Mouse (Mus musculus): ENCODE measurements around the gene Tcf7l1.

Tcf7l1 gene

GRCm38 (mm10) chr6:72616643-72617288 is 172.3 kb downstream of the Tcf7l1 start, which contains the start of gene Tgoln1:
Tgoln1 (minus strand) TSS chr6:72617000.
- peak; percentile 98 for DNase-seq

DNA sequence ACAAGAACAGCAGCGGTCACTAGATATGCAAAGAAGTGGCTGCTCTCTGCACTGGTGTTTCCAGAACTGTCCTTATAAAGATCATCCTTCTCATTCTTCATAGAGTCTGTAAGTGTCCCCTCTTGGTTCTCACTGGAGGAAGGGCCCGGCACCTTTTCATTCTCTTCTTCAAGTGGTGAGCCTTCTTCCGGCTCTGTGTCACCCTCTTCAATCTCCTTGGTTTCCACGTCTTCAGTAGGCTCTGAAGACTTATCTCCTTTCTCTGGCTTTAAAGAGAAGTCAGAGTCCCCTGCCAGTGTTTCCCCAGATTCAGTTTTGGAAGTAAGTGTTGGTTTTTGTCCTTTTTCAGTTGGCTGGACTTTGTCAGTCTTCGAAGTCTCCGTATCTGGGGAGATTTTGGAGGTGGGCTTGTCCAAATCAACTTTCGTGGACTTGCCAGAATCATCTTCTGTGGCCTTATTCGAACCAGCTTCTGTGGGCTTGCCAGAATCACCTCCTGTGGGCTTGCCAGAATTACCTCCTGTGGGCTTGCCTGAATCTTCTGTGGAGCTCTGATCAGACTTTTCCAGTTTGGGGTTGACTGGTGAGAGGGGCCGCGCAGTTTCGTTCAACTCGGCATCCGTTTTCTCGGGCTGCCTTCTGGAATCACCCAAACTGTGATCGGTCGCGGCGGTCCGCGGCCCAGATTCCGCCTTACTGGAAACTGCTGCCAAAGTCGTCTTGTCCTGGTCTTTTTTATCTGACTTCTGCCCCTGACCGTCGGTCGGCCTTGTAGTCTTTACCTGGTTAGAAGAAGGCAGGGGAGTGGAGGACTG is 173.3 kb downstream of the Tcf7l1 start:
- DNase-seq: no peak

GRCm38 (mm10) chr6:72615151-72615550 is 173.9 kb downstream of the Tcf7l1 start:
- no peak for DNase-seq

DNA sequence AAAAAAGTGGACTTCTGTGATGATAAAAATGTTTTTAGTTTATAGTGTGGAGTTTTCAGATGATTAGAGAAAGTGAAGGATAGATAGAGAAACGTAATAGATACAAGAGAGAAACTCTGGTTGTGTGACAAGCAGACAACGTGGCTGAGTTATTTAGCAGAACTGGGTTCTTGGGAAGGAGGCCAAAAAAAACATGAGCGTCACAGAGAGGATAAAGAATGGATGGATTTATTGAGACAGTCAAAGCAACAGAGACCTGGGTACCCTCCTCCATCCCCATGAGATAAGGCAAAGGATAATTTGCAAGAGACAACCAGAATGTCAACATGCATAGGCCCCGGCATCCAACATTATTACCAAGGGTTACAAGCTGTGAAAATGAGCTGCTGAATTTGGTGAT is 178.8 kb downstream of the Tcf7l1 start:
- DNase-seq: no peak

DNA sequence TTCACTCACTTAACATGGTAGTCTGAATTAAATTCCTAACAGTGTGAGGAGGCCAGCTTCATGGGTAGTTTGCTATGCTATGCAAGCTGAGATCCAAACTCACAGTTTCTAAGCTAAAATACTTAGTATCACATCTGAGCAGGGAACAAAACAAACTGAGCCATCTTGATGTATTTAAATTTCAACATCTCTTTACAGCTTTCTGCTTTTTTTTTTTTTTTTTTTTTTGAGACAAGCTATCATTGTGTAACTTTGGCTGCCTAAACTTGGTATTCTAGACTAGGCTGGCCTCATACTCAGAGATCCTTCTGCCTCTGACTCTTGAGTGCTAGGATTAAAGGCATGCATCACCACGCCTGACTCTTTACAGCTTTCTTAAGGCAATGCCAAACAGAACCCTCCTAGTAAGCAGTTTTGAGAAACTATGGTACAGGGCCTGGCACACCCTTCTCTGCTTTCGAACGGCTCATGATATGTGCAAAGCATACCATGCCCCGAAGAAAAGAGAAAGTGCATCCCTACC is 180.3 kb downstream of the Tcf7l1 start:
- no peak for DNase-seq

GRCm38 (mm10) chr6:72607676-72608075 is 181.4 kb downstream of the Tcf7l1 start:
- no peak for DNase-seq

- DNase-seq: no peak
These were observed 182.0 kb downstream of the Tcf7l1 start for GRCm38 (mm10) chr6:72607060-72607459.

GRCm38 (mm10) chr6:72604066-72604465 is 185.0 kb downstream of the Tcf7l1 start:
- no peak for DNase-seq

DNA sequence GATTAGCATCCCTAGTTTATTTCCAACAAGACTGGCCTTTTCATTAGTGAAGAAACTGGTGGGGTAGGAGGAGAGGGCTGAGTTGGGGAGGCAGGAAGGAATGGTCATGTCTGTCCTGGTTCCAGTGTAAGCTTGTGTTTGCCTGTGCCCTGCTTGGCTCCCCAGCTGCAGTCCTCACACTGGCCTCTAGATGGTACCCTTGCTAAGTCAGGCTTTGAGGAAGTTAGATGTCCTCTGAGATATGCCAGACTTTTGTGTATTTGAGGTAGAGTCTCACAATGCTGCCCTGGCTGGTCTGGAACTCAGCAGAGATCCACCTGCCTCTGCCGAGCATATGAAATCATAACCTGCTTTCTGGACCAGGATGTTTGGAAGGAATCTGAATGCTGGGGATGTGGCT is 187.3 kb downstream of the Tcf7l1 start:
- DNase-seq: peak; percentile 91

- DNase-seq: no peak
These were observed 188.3 kb downstream of the Tcf7l1 start for GRCm38 (mm10) chr6:72600771-72601170.

DNA sequence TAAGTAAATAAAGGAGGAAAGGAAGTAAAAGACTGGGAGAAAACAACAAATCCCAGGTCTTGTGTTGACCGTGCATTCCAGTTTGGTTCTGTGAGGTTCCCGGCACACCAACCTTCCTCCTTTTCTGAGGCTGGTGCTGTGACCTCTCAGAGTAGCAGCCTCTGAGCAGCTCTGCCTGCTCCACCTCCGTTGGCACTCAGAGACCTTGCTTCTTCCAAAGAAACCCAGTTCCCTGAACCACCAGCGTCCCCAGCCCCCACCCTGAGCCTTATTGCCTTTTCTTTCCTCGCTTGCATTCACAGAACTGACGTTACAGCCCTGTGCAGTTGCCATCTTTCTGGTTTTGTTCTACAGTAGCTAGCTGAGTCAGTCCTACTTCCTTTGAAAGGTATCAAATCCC is 188.8 kb downstream of the Tcf7l1 start:
- DNase-seq: no peak

DNA sequence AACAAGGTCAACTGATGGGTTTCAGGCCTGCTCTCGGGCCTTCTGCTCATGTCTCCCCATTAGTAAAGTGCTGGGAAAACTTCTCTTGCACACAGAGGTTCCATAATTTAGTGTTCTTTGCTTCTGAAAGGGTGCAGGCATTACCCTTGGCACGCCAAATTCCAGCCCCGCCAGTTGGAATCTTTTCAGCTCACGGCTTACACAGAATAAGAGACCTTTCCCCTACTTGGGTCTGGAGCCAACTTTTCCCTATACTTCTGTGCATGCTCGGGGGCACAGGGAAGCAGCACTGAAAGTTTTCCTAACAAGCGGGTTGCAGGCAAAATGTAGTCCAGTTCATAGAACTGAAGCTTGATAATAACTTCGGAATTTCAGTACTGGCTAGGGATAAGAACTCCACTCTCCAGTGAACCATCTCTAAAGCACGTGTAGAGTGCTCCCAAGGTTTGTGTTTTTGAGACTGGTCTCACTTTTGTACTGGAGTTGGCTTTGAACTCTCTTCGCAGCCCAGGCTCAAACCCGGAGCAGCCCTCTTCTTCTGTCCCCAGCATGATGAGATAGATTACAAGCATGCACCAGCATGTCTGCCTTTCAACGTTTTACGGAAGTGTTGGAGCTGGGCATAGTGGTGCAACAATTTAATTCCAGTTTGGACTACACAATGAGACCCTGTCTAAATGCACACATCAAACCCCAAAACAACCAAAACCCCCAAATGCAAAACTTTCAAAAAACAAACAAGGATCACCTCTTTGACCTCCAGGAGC is 190.1 kb downstream of the Tcf7l1 start:
- DNase-seq: peak; percentile 65

DNA sequence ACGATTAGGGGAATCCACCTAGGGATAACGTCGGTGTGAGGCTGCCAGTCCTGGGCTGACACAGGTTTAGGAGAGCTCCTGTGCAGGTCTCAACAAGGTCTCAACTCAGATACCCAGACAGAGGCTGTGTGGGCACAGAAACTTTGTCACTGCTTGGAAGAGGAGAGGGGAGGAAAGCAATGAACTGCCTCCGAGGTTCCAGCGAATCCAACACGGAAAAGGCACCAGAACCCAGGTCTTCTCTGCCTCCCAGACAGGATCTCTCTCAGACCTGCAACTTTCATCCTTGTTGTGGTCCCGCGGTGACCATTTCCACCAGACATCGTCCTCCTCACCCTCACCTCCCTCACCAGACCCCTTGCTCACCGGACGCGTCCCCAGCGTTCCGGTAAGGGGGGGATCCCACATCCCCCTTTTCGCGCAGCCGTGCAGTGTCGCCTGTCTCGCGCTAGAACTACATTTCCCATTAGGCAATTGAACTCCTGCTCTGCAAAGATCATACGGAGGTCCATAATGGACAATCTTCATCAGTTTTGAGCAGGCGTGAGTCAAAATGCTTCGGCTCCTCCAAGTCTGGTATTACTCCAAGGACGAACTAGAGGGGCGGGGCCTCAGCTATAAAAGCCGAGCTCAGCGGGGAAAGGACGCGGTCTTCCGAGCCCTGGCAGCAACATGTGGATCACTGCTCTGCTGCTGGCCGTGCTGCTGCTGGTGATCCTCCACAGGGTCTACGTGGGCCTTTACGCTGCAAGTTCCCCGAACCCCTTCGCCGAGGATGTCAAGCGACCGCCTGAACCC is 190.9 kb downstream of the Tcf7l1 start, which contains the start of the genes Elmod3 and Retsat:
Gene Elmod3, minus strand, starts transcription at position 458 of the 798 bp plus-strand sequence.
Gene Retsat, plus strand, starts transcription at position 520 of the 798 bp plus-strand sequence.
- DNase-seq: peak; percentile 98

DNA sequence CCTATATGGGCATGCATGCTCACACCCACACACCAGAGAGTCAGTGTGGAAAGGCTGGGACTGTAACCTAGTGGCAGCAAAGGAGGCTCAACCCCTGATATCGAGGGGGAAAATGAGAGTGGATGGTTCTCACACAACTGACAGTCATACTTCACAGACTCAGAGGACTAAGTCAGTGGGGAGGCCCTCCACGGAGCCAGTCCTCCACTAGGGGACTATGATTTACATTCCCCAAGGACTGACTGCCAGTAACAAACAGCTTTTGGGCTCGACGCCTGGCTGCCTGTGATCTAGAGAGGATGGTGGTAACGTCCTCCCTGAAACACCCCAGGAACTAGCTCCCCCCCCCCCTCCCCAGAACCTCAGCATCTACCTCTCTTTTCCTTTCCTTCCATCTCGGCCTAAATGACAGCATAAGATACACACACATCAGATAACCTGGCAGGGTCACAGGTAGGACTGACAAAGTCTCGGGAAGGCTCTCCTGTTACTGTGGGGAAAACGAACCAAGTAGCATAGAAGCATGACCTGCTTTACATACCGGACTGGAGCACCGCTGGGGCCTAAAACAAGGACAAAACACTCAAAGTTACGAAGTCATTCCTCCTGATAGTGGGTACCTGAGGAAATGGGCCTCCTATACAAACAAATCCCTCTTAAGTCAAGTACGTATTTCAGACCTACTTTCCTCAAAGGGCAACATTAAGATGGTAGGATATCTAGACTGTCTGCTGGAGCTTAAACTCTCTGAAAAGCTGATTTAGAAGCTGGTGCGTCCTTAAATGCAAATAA is 191.8 kb downstream of the Tcf7l1 start:
- peak; percentile 83 for DNase-seq

DNA sequence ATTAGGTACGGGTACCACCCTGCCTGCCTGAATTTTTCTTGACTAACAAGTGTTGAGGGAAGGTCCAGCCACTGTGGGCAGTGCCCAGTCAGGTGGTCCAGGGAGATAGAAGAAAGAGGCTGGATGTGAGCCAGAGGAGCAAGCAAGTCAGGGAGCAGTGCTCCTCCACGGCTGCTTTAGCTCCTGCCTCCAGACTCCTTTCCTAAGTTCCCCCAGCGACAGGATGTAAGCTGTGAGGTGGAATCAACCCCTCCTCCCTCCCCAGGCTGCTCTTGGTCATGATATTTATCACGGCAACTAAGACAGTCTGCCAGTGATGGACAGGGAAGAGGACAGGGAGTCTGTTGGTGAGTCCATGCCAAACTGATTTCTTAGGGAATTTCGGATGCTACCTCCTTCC is 195.1 kb downstream of the Tcf7l1 start:
- no peak for DNase-seq

- no peak for DNase-seq
These were observed 195.8 kb downstream of the Tcf7l1 start for GRCm38 (mm10) chr6:72593011-72593803.

- DNase-seq: no peak
These were observed 198.9 kb downstream of the Tcf7l1 start for GRCm38 (mm10) chr6:72590111-72590510.

DNA sequence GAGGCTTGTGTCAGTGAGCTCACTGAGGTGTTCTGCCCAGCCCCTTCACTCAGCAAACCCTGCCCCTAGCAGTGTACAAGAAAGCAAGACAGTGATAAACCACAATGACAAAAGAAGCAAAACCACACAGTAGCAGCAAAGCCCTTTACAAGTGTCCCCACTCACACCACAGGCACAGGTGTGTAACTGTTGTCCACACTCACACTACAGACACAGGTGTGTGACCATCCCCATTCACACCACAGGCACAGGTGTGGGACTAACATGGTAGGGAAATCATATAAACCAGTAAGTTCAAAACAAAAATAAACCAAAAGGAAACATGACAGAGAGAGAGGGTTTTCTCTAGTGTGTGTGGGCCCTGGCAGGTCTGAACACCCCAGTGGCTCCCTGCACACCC is 200.7 kb downstream of the Tcf7l1 start:
- no peak for DNase-seq

- no peak for DNase-seq
These were observed 202.4 kb downstream of the Tcf7l1 start for GRCm38 (mm10) chr6:72586701-72587100.

GRCm38 (mm10) chr6:72584154-72584553 is 204.9 kb downstream of the Tcf7l1 start:
- no peak for DNase-seq
